Mouse (Mus musculus) lung, postnatal 25 days (tissue): Measurements from ENCODE around the gene Plcxd3.

Experiments
- DNase-seq: peaks from one replicate; pipeline ENCODE4 v3.0.0; 2022; ENCODE audit warnings: low spot score

The Plcxd3 gene

DNA sequence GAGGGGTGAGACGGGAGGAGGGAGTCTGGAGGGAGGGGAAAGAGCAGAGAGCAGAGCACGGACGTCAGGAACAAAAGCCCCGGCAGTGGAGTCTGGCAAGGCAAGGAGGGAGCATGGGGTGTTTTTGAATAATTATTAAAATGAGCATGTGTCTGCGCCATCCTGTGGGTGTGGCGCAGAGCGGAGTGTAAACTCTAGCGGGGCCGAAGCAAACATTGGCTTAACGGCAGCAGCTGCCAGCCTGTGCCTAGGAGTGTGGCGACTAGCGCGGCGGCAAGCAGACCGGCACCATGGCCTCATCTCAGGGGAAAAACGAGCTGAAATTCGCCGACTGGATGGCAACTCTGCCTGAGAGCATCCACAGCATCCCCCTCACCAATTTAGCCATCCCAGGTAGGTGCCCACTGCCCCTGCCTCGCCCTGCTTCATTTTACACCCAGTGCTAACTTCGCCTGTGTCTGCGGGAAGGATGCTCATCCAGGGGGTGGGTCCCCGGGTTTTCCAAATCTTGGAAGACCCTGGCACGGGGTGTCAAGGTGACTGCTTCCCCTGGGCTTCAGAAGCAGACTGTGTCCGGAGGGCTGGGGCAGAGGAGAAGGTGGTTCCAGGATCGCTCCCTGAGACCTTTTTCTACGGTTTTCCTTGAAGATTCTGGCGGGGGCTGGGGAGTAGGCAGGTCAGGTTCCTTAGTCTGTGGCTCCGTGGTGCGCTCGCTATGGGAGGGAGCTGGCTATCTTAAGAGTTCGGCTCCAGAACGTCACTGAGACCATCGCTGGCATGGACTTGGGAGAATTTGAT lies at the start of gene Plcxd3:
Plcxd3 (plus strand) TSS at position 69 of the 798 bp plus-strand sequence.
- DNase-seq = no peak

DNA sequence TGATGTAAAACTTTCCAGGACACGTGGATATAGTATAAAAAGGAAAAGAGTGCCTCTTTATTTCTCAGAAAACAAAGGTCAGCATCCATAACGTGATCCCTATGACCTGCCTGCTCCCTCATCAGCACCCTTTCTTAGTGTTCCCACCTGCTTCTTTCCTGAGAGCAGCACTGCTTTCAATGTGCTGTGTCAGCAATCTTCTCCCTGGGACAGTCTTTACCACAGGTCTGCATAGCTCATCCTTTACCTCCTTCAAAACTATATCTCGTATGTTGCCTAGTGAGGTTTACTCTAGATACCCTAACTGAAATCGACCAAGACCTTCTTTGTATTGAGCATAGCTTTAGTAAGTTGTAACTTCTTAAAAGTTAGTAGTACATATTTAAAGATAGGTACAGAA lies 43.4 kb upstream of the Plcxd3 start:
- DNase-seq = no peak

GRCm38 (mm10) chr15:4341620-4342019 lies 33.7 kb upstream of the Plcxd3 start:
- DNase-seq = no peak

DNA sequence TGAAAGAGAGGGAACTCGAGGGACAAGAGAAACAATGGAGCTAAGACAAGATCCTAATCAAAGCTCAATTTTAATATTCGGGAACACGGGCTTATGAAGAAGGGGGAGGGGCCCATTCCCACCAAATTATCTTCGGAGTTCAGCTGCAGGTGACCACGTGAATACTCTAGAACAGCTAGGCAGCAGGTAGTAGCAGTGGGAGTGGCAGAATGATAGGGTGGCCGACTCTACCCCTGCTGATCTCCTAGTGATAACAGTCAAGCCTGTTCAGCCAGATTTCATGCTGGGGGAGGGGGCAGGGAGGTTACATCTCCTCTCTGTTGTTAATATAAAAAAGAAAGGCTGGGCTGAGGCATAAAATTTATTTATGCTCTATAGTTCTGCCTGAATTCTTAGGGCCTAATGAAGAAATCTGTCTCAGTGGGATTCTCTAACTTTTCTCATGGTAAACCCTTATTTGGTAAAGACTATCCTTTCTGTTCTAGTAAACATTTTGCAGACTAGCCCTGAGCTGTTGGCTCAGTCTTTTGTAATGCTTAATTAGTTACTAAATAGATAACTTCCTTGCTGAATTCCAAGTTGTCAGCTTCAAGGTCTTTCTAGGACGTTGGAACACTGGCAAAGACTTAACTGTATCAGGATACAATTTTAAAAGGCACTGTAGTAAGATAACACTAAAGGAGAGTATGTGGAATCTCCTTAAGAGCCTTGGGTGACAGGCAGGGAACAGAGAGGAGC lies 26.3 kb upstream of the Plcxd3 start:
- no peak for DNase-seq

- peak; percentile 3 for DNase-seq
Measured at GRCm38 (mm10) chr15:4356397-4356796, 18.9 kb upstream of the Plcxd3 start.

DNA sequence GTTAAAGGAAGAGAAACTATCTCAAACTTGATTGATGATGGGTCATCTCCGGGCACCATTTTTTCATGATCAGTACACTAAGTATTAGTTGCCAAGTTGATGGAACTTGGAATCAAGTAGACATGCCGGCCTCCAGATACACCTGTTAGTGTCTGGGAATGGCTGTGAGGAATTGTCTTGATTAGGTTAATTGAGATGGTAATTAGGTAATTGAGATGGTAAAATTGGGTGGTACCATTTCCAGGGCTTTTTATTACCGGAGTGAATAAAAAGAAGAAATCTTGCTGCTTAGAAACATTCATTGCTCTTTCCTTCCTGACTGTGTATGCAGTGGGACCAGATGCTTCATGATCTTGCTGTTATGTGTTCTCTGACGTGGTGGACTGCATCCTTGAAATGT lies 17.6 kb upstream of the Plcxd3 start:
- no peak for DNase-seq

DNA sequence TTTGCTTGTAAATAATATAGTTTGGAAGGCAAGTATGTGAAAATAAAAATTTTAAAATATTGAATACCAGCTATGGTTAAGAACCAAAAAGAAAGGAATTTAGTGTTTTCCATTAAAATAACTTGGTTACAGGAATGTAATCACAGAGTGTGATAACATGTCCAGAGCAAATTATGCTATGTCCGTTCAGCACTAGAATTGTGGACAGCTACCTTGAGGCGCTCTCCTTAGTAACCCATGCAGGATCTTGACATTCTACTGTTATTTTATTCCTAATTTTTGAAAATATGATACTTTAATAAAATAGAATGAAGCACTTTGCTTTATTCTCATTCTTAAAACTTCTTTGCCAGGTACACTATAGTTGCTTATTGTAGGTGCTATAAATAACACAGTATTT lies 7.5 kb upstream of the Plcxd3 start:
- DNase-seq = no peak

GRCm38 (mm10) chr15:4374453-4374990 lies 769 bp upstream of the Plcxd3 start:
- DNase-seq = no peak

- DNase-seq = no peak
Measured at GRCm38 (mm10) chr15:4375031-4375422, 264 bp upstream of the Plcxd3 start.

- no peak for DNase-seq
Measured at GRCm38 (mm10) chr15:4376221-4376631, 935 bp downstream of the Plcxd3 start.

GRCm38 (mm10) chr15:4378766-4379165 lies 3.5 kb downstream of the Plcxd3 start:
- DNase-seq = no peak

DNA sequence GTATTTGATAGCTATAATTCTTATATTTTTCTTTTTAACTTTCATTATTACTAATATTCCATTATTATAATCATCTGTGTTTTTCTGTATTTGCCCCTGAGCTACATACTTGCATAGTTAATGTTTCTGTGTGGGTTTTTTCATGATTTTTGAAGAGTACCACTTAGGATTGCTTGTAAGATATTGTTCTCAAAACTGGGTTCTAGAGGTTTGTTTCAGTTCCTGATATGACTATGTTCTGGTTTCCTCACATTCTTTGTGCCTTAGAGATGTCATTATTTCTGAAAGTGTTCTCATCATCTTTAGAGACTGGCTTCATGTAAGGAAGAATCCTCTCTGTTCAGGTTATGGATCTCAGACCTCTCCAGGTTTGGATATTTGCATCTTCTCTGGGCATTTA lies 12.5 kb downstream of the Plcxd3 start:
- no peak for DNase-seq

DNA sequence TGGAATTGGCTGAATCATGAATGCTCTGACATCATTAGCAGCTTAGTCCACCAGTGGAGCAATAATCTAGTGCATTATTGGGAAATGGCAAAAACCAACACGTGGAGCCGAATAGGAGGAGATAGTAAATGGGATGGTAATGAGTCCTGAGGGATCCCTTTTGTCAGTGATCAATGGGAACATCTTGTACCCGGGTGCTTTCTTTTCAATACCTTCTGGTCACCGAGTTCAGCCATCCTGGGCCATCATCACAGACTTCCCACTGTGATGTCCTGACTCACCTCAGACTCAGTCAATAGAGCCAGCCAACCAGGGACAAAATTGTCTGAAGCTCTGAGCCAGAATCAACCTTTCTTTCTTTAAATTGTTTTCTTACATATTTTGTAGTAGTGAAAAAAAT lies 24.8 kb downstream of the Plcxd3 start:
- DNase-seq = no peak

GRCm38 (mm10) chr15:4411333-4411732 lies 36.0 kb downstream of the Plcxd3 start:
- no peak for DNase-seq

DNA sequence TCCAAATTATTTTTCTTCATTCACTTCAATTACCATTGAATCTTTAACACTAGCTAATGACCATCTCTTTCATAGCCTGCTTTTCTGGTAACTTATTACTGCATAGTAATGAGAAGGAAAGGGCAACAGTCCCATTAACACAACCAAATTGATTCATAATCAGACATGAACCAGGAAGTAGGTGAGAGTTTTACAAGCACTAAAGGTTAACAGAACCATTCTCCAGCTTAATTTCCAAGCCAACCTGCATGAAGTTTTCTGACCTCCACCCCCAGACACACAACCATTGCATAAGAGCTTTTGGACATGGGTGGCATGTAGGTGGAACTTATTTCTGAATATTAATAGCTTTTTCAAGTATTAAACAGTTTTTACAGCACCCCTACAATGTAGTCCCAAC lies 64.8 kb downstream of the Plcxd3 start:
- DNase-seq = no peak

DNA sequence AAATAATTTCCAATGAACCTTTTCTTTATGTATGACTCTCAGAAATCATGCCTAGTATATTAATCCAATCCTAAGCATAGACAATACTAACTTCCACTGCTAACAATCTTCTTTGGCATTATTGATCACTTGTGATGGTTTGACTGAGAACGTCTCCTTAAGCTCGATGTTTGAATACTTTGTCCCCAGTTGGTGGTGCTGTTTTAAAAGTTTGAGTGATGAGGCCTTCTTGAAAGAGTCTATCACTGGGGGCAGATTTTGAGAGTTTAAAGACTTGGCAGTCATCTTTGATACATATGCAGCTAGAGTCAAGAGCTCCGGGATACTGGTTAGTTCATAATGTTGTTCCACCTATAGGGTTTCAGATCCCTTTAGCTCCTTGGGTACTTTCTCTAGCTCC lies 120.9 kb downstream of the Plcxd3 start:
- no peak for DNase-seq

DNA sequence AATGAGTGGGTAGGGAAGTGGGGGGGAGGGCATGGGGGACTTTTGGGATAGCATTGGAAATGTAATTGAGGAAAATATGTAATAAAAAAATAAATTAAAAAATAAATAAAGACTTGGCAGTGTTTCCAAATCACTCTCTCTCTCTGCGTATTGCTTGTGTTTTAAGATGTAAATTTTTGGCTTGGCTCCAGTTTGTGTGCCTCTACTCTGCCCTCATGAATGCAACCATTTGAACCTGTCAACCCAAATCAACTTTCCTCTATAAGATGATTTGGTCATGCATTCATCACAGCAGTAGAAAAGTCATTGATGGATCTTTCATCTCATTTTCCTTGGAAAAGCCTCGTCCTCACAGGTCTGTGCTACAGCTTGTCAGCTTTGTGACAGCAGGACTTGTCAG lies 121.7 kb downstream of the Plcxd3 start:
- no peak for DNase-seq

DNA sequence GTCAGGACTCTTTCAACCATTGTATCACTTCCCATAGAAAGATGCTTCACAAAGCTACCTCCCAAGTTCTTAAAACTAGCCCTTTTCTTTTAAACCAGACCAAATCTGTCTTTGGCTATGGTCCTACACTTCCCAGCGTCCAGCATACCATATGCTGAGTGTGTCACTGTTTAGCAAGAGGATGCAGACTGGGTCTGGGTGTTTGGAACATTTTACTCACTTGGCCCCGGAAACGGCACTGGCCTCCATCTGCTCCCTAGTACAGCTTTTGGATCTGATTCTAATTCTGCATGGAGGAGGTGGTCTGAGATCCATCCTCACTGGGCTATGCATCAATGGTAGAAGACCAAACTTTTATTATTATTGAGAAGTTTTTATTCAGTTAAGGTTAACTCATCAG lies 122.7 kb downstream of the Plcxd3 start:
- DNase-seq = no peak

DNA sequence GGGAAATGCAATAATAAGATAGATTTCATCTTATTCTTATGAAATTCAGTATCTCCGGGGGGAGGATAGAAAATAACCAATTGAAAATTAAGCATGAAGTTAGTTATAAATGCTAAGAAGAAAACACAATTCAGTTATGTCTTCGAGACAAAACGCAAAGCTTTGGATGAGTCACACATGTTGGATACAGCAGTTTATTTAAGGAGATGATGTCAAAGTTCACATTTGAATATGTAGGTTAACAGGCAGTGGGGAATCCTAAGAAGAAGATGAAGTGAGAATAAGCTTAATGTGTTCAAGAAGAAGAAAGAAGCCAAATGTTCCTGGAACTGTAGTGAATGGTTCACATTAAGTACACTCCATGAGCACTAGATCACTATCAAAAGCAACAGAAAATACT lies 128.1 kb downstream of the Plcxd3 start:
- no peak for DNase-seq

- no peak for DNase-seq
Measured at GRCm38 (mm10) chr15:4503826-4504225, 128.5 kb downstream of the Plcxd3 start.

DNA sequence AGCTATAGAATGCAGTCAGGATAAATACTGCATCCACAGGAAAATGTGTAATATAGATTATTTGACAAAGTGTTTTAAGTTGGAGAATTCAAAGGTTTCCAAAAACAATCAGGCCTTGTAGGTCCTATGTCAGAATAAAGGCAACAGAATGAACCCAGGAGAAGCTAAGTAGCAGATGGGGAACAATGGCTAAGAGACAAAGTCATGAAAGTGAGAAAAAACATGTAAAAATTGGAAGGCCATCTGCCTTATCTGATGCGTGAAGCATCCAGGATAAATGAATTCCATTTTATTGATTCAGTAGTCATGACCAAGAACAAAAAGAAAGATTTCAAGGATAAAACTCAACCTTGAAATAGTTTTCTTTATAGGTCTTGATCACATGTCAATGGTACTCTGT lies 139.4 kb downstream of the Plcxd3 start:
- DNase-seq = no peak

GRCm38 (mm10) chr15:4524598-4524997 lies 149.3 kb downstream of the Plcxd3 start:
- DNase-seq = no peak

GRCm38 (mm10) chr15:4533700-4534099 lies 158.4 kb downstream of the Plcxd3 start:
- no peak for DNase-seq
